Mouse (Mus musculus) testis, adult 2 months (tissue): ENCODE results near the gene Tmem214. TPM values are rescaled to one million over a fixed set of nuclear protein-coding genes. Genes with fewer than 3 reads are reported as not detected.

ENCODE experiments used
- H3K27ac ChIP-seq: fragments of 200-500 bp; 2 replicates; pipeline ENCODE4 v1.5.1; 2012; ENCODE audit warnings: low read depth, low read length; ENCODE audit not compliant: control insufficient read depth, insufficient read depth
- H3K27me3 ChIP-seq: fragments of 200-500 bp; 2 replicates; pipeline ENCODE4 v1.6.1; 2012; ENCODE audit warnings: mild to moderate bottlenecking, low read length, moderate library complexity; ENCODE audit not compliant: control insufficient read depth, insufficient read depth
- H3K36me3 ChIP-seq: fragments of 200-500 bp; 2 replicates; pipeline ENCODE4 v1.6.1; 2012; ENCODE audit warnings: mild to moderate bottlenecking, low read length; ENCODE audit not compliant: control insufficient read depth, insufficient read depth
- H3K4me1 ChIP-seq: fragments of 200-500 bp; 2 replicates; pipeline ENCODE4 v1.6.1; 2012; ENCODE audit warnings: low read length; ENCODE audit not compliant: control insufficient read depth, insufficient read depth
- H3K4me3 ChIP-seq: fragments of 200-500 bp; 2 replicates; pipeline ENCODE4 v1.5.1; 2012; ENCODE audit warnings: low read depth, mild to moderate bottlenecking, low read length, moderate library complexity, mixed read lengths; ENCODE audit not compliant: control insufficient read depth
- CTCF ChIP-seq: fragments of 200-500 bp; IDR thresholded peaks from 2 replicates; pipeline ENCODE4 v1.5.1; 2012; ENCODE audit warnings: low read depth, mild to moderate bottlenecking, inconsistent platforms, low read length, moderate library complexity; ENCODE audit not compliant: control insufficient read depth, insufficient read depth, insufficient replicate concordance
- POLR2A ChIP-seq: fragments of 200-500 bp; IDR thresholded peaks from 2 replicates; pipeline ENCODE4 v1.6.1; 2012; ENCODE audit warnings: low read depth, mild to moderate bottlenecking, inconsistent platforms, low read length, moderate library complexity; ENCODE audit not compliant: control insufficient read depth
- polyA plus RNA-seq: library from polyadenylated mRNA; depleted of rRNA; stranded (reverse); fragments of >200 nt; gene quantifications from 2 replicates; pipeline ENCODE4 v1.2.3, GENCODE M21; 2012

Gene Tmem214
- polyA plus RNA-seq, 1 experiment = 126 TPM

DNA sequence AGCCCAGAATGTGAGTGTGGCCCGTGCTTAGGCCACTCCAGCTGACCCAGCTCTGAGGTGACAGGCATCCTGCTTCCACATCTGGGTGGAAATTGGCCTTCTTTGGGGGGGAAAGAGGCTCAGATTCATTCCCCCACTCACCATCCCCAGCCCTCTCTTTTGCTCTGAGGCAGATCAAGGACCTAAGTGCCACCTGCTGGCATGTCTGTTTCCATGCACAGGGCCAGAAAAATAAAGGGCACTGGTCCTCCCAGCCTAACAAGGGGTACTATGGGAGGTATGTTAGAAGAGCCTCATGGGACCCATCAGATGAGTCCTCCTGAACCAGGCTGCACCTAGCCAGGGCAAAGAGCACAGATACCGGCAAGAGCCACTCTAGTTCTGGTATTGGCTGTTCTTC lies 11.7 kb upstream of the Tmem214 start:
- no peak overlapping the region for H3K27ac ChIP-seq
- 0 out of 2 replicates have a peak overlapping the region, but pooled peaks have one; percentile 14 for H3K4me3 ChIP-seq
- H3K27me3 ChIP-seq = no peaks in the 10 kb centered on the region
- no peak for TF ChIP-seq POLR2A
- TF ChIP-seq CTCF = 0 out of 2 replicates have a peak, but pooled peaks have one; percentile 6
- no peaks in the 10 kb centered on the region for H3K36me3 ChIP-seq
- H3K4me1 ChIP-seq = no peaks in the 10 kb centered on the region

DNA sequence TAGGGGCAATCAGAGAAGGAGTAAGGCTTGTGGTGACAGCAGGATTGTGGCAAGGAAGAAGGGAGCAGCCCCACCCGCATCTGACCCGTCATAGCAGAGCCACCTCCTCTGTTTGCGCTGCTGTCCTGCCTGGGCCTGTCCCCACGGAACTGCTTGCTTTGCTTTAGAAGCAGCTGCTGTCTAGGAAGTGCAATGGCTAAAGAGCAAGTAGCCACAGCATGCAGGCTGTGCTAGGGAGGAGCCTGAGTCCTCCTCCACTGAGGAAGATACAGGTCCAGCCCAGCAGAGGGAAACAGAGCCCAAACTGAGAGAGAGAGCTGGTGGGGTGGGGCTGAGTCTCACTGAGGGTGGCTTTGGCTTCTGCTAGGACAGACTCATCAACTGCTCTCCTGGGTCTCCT lies 4.0 kb upstream of the Tmem214 start:
- Histone ChIP-seq H3K27me3 (no peaks in the 10 kb centered on the region), H3K4me1 (peaks cover 1% of the 10 kb centered on the region), H3K36me3 (peaks cover 1% of the 10 kb centered on the region), H3K4me3 (no peak overlapping the region), H3K27ac (no peak overlapping the region)
- no peak for TF ChIP-seq POLR2A
- TF ChIP-seq CTCF = no peak

DNA sequence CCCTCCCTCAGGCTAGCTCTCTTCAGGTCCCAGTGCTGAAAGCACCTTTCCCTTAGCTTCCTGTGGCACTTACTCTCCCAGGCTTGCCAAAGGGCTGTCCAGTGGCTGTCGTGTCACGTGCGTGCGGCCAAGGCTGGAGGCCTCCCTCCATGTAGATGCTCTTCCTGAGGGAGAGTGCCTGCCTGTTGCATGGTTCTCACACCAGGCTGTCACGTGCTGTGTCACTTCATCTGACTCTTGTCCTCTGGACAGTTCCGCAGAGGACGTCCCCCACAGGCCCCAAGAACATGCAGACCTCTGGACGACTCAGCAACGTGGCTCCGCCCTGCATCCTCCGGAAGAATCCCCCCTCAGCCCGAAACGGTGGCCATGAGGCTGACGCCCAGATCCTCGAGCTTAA lies 3.5 kb upstream of the Tmem214 start:
- H3K27ac ChIP-seq = no peak overlapping the region
- TF ChIP-seq POLR2A = no peak
- TF ChIP-seq CTCF = no peak
- H3K27me3 ChIP-seq = no peaks in the 10 kb centered on the region
- no peak overlapping the region for H3K4me3 ChIP-seq
- peaks cover 6% of the 10 kb centered on the region for H3K4me1 ChIP-seq
- peaks cover 1% of the 10 kb centered on the region for H3K36me3 ChIP-seq

DNA sequence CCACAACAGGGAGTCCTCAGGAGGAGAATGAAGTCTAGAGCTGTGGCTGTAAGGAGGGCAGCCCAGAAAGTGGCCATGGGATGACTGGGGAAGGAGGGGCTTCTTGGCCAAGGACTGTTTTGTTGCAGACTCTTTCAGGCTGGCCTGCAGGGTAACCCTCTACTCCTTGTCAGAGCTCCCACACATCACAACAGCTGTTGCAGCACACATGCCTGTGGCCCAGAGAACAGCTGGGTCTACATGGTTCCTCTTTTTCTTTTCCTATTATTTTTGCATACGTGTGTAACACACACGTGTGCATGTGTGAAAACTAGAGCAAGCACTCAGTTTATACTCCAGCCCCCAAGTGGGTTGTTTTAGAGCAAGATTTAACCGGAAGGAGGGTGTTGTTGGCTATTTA lies 941 bp upstream of the Tmem214 start:
- Histone ChIP-seq H3K27me3 (no peaks in the 10 kb centered on the region), H3K36me3 (peaks cover 1% of the 10 kb centered on the region), H3K4me3 (no peak overlapping the region), H3K27ac (no peak overlapping the region), H3K4me1 (peaks cover 7% of the 10 kb centered on the region)
- TF ChIP-seq POLR2A (no peak), CTCF (no peak)

DNA sequence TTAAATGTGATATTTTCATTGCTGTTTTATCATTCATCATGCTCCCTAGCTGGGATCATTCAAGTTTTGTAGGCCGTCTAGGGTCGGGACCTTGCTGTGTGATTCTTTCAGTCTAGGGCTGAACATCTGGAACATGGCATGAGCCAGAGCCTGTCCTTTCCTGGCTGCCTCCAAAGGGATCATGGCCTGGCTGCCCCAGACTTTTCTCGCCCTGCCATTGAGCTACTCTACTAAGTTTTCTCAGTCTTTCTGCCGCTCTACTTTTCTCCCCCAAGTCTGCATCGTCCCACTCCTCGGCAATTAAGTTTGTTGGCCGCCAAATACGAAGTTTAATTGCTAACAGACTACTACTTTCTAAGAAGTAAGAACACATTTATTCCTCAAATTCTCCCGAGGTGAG lies 1.2 kb downstream of the Tmem214 start:
- Histone ChIP-seq H3K4me3 (peak overlapping the region; percentile 99), H3K27ac (peak overlapping the region; percentile 89; the same call in 1 of the 2 replicates), H3K36me3 (peaks cover 1% of the 10 kb centered on the region), H3K27me3 (no peaks in the 10 kb centered on the region), H3K4me1 (peaks cover 7% of the 10 kb centered on the region)
- TF ChIP-seq CTCF (no peak), POLR2A (no peak)

DNA sequence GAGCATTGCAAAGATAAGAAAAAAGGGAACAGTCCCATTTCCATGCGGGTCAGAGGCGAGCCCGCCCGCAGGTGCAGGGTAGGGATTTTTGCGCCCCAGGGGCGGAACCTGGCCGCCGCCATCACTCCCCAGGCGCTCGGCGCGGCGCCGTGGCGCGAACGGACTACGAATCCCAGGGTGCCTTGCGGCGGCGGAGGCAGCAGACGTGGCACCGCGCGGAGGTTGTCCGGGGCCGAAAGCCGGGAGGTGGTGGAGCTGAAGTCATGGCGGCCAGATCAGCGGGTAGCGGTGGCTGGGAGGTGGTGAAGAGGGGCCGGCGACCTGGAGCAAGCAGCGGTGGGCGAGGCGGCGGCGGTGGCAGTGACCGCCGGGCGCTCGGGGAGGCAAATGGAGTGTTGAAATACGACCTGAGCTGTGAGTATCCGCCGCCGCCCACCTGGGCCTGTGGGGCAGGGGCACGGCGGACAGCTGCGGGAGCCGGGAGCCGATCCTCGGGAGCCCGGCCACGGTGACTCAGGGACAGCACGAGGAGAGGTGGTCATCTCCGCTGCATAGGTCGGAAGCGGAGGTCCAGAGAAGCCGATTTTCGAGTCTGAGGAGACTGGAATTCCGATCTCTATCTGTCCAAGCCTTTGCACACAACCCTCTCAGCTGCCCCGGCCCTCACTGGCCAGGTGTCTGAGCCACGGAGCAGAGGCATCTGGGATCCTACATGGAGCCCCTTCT lies 1.8 kb downstream of the Tmem214 start:
- H3K36me3 ChIP-seq = peaks cover 1% of the 10 kb centered on the region
- peak overlapping the region; percentile 89 for H3K27ac ChIP-seq

DNA sequence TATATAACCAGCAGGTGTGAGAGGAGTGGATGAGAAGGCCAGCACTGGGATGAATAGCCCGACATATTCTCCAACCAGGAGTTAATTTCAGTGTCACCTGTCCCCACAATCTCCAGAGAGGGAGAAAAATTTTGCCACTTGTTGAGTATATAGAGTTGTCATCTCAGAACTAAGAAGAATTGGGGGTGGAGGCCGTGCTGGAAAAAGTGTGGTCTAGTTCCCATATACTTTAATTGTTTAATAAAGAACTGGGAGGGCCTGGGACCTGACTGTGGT lies 2.3 kb downstream of the Tmem214 start:
- Histone ChIP-seq H3K27ac (peak overlapping the region; percentile 89), H3K4me3 (peak overlapping the region; percentile 99), H3K27me3 (no peaks in the 10 kb centered on the region), H3K4me1 (peaks cover 7% of the 10 kb centered on the region), H3K36me3 (no peaks in the 10 kb centered on the region; the same call in none of the 2 replicates)
- TF ChIP-seq CTCF = no peak

More for the DNA sequence above, 1.8 kb downstream of the Tmem214 start:
- H3K4me1 ChIP-seq = peaks cover 7% of the 10 kb centered on the region
- peak overlapping the region; percentile 99 for H3K4me3 ChIP-seq
- no peaks in the 10 kb centered on the region for H3K27me3 ChIP-seq
- TF ChIP-seq POLR2A (peak; percentile 82), CTCF (no peak)
